Mouse (Mus musculus) spleen, adult 2 months (tissue): ENCODE measurements at regions not wholly inside any gene's neighbourhood (a gene's known extent, or its start where the extent isn't known, plus 50 kb on each side); places are given as distances from the start of the nearest gene placed in this dataset.

ENCODE experiments used
- DNase-seq, 2 experiments: peaks; one replicate each; pipeline versions ENCODE4 v3.0.0 to v3.0.0-alpha.2; 2012 to 2021; ENCODE audit warnings: low spot score in 2 of 2, low read depth in 1 of 2
- H3K27ac ChIP-seq: fragments of 200-500 bp; 2 replicates; pipeline ENCODE4 v1.5.1; 2012; ENCODE audit warnings: low read length, inconsistent platforms; ENCODE audit not compliant: insufficient read depth
- H3K27me3 ChIP-seq: fragments of 200-500 bp; 2 replicates; pipeline ENCODE4 v1.6.1; 2012; ENCODE audit warnings: mild to moderate bottlenecking, moderate library complexity, low read length, inconsistent platforms; ENCODE audit not compliant: control insufficient read depth, insufficient read depth
- H3K36me3 ChIP-seq: fragments of 200-500 bp; 2 replicates; pipeline ENCODE4 v1.6.1; 2012; ENCODE audit warnings: mild to moderate bottlenecking, low read length, inconsistent platforms; ENCODE audit not compliant: control insufficient read depth, insufficient read depth
- H3K4me1 ChIP-seq: fragments of 200-500 bp; 2 replicates; pipeline ENCODE4 v1.6.1; 2011; ENCODE audit warnings: inconsistent platforms; ENCODE audit not compliant: control insufficient read depth, insufficient read depth, insufficient read length
- H3K4me3 ChIP-seq: fragments of 200-500 bp; 2 replicates; pipeline ENCODE4 v1.5.1; 2011; ENCODE audit warnings: mild to moderate bottlenecking, inconsistent platforms; ENCODE audit not compliant: insufficient read depth, insufficient read length; ENCODE audit errors: extremely low read depth
- CTCF ChIP-seq: fragments of 200-500 bp; IDR thresholded peaks from 2 replicates; pipeline ENCODE4 v1.5.1; 2011; ENCODE audit warnings: mild to moderate bottlenecking, inconsistent platforms; ENCODE audit not compliant: insufficient read depth, insufficient read length, insufficient replicate concordance; ENCODE audit errors: extremely low read depth
- POLR2A ChIP-seq: fragments of 200-500 bp; IDR thresholded peaks from 2 replicates; pipeline ENCODE4 v1.6.1; 2011; ENCODE audit warnings: low read depth, low read length, inconsistent platforms
- WGBS: fragments of 180-500 bp; shearing (Covaris S2); methylation state at CpG from one replicate; pipeline ENCODE4 v1.1.7; 2018; 5-methylcytosine and 5-hydroxymethylcytosine counted together

GRCm38 (mm10) chr15:93831148-93831547 is 235.5 kb upstream of the Prickle1 start:
- H3K27me3 ChIP-seq = no peaks in the 10 kb centered on the region
- no peaks in the 10 kb centered on the region for H3K4me1 ChIP-seq
- H3K27ac ChIP-seq = no peak overlapping the region
- no peak for DNase-seq
- WGBS = 84% methylated on average over 3 of the region's 3 CpGs
- TF ChIP-seq CTCF (no peak), POLR2A (no peak)
- H3K36me3 ChIP-seq = no peaks in the 10 kb centered on the region
- no peak overlapping the region for H3K4me3 ChIP-seq

- no peak for DNase-seq
- Histone ChIP-seq H3K36me3 (no peaks in the 10 kb centered on the region), H3K27me3 (no peaks in the 10 kb centered on the region), H3K4me1 (no peaks in the 10 kb centered on the region), H3K4me3 (no peak overlapping the region), H3K27ac (peak overlapping the region; percentile 35; the same call in 1 of the 2 replicates)
- TF ChIP-seq CTCF (no peak), POLR2A (no peak)
- 58% methylated on average over 28 of the region's 28 CpGs for WGBS
Measured at GRCm38 (mm10) chr15:93824729-93825694, 229.3 kb upstream of the Prickle1 start.

GRCm38 (mm10) chr15:93821236-93821635 is 225.5 kb upstream of the Prickle1 start:
- Histone ChIP-seq H3K36me3 (no peaks in the 10 kb centered on the region), H3K27me3 (no peaks in the 10 kb centered on the region), H3K4me3 (no peak overlapping the region), H3K4me1 (no peaks in the 10 kb centered on the region), H3K27ac (no peak overlapping the region)
- DNase-seq = no peak
- WGBS = 82% methylated on average over 6 of the region's 6 CpGs
- TF ChIP-seq CTCF = no peak
- no peak for TF ChIP-seq POLR2A

- H3K36me3 ChIP-seq = no peaks in the 10 kb centered on the region
- TF ChIP-seq CTCF (no peak), POLR2A (no peak)
- H3K27me3 ChIP-seq = no peaks in the 10 kb centered on the region
- WGBS = 83% methylated on average over 7 of the region's 7 CpGs
- H3K4me3 ChIP-seq = no peak overlapping the region
- DNase-seq = no peak
- no peak overlapping the region for H3K27ac ChIP-seq
- H3K4me1 ChIP-seq = no peaks in the 10 kb centered on the region
Measured at GRCm38 (mm10) chr15:93812011-93812410, 216.3 kb upstream of the Prickle1 start.

- H3K36me3 ChIP-seq = no peaks in the 10 kb centered on the region
- no peak for TF ChIP-seq POLR2A
- TF ChIP-seq CTCF = no peak
- no peaks in the 10 kb centered on the region for H3K27me3 ChIP-seq
- DNase-seq = no peak
- whole genome bisulfite sequencing = 90% methylated on average over 8 of the region's 8 CpGs
- H3K4me3 ChIP-seq = no peak overlapping the region
- H3K27ac ChIP-seq = no peak overlapping the region
- no peaks in the 10 kb centered on the region for H3K4me1 ChIP-seq
Measured at GRCm38 (mm10) chr15:93807993-93808392, 212.3 kb upstream of the Prickle1 start.

DNA sequence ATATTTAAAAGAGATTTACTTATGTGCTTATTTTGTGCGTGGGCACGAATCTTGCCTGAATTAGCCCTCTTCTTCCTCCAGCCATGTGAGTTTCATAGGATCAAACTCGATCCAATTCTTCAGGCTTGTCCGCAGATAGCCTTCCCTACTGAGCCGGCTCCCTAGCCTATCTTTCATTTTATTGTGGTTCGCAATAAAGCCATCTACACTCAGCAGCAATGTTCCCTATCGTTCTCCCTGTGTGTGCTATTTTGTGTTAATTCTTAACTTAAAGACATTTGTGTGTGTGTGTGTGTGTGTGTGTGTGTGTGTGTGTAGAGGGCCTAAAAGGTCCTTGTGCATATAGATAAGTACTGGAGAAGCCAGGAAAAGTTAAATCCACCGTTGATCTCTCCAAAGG is 211.8 kb upstream of the Prickle1 start:
- Histone ChIP-seq H3K27ac (no peak overlapping the region), H3K27me3 (no peaks in the 10 kb centered on the region), H3K4me3 (no peak overlapping the region), H3K4me1 (no peaks in the 10 kb centered on the region), H3K36me3 (no peaks in the 10 kb centered on the region)
- TF ChIP-seq POLR2A = no peak
- TF ChIP-seq CTCF = no peak
- DNase-seq = no peak
- WGBS = 90% methylated on average over 8 of the region's 8 CpGs

DNA sequence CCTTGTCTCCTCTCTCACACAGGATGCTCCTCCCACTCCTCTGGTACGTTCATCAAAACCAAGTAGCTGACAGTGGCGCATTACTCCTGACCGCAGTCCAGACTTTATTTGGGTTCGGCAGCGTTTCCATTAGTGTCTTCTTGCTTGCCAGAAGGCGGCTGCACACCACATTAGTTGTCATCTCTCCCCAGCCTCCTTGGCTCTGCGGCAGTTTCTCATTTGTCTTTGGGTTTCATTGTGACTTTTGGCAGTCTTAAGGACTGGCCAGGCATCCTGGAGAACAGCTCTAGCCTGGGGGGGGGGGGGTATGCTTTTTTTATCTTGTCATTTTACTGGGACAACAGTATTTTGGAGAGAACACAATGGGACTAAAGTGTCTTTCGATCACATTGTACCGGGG is 209.0 kb upstream of the Prickle1 start:
- H3K4me3 ChIP-seq = no peak overlapping the region

More for the DNA sequence above, 209.0 kb upstream of the Prickle1 start:
- H3K27ac ChIP-seq = no peak overlapping the region
- DNase-seq = no peak
- H3K36me3 ChIP-seq = no peaks in the 10 kb centered on the region
- TF ChIP-seq CTCF = no peak
- no peak for TF ChIP-seq POLR2A
- H3K27me3 ChIP-seq = no peaks in the 10 kb centered on the region
- WGBS = 88% methylated on average over 9 of the region's 9 CpGs
- no peaks in the 10 kb centered on the region for H3K4me1 ChIP-seq
